Comparison of ENCODE assay signal across 12 mouse cellular contexts in genomic region chr9:29954031-29954430, GRCm38 (mm10). TPM values are rescaled to one million over a fixed set of nuclear protein-coding genes. Genes with fewer than 3 reads are reported as not detected.
DNase-seq lines count a peak whose midpoint lies in the region; ATAC-seq and TF ChIP-seq lines count a peak whose summit lies in the region.
"Had no signal": no experiment of that assay in that cellular context is flagged by ENCODE, and none has a peak within 500 bp of the region (broad histone marks: within the 10 kb centered on the region; RNA-seq: fewer than 3 reads in every experiment).

No protein-coding gene starts in this region.

- H3K27ac ChIP-seq in midbrain, postnatal 0 days (ENCODE audit: low read depth, low read length): no peak overlapping the region; the same call in 1 of the 2 replicates
- H3K27ac ChIP-seq in midbrain, embryonic 15.5 days: no peak overlapping the region
- H3K27ac ChIP-seq in left cerebral cortex, adult 2 months: no peak overlapping the region
- H3K27ac ChIP-seq: forebrain, embryonic 12.5 days; liver, embryonic 15.5 days had no signal

- H3K27me3 ChIP-seq in midbrain, postnatal 0 days (ENCODE audit: insufficient read depth, low read length): no peaks in the 10 kb centered on the region
- no peaks in the 10 kb centered on the region for H3K27me3 ChIP-seq in midbrain, embryonic 15.5 days (replicated peaks)
- H3K27me3 ChIP-seq: liver, embryonic 15.5 days had no signal

- no peaks in the 10 kb centered on the region for H3K9me3 ChIP-seq in midbrain, postnatal 0 days (ENCODE audit: low read length)
- no peaks in the 10 kb centered on the region for H3K9me3 ChIP-seq in midbrain, embryonic 15.5 days
- H3K9me3 ChIP-seq: forebrain, embryonic 12.5 days; liver, embryonic 15.5 days had no signal

- 0 out of 2 replicates have a peak, but pooled peaks cover 4% of the 10 kb centered on the region for H3K4me1 ChIP-seq in midbrain, postnatal 0 days (ENCODE audit: insufficient read depth, low read length)
- H3K4me1 ChIP-seq in midbrain, embryonic 15.5 days: peaks cover 15% of the 10 kb centered on the region
- H3K4me1 ChIP-seq: liver, embryonic 15.5 days had no signal

- no peak overlapping the region for H3K4me3 ChIP-seq in midbrain, postnatal 0 days (ENCODE audit: low read depth, low read length)
- H3K4me3 ChIP-seq in midbrain, embryonic 15.5 days: no peak overlapping the region
- no peak overlapping the region for H3K4me3 ChIP-seq in left cerebral cortex, adult 2 months
- H3K4me3 ChIP-seq: forebrain, embryonic 12.5 days; liver, embryonic 15.5 days had no signal

- no peaks in the 10 kb centered on the region for H3K36me3 ChIP-seq in midbrain, postnatal 0 days (ENCODE audit: insufficient read depth, low read length)
- no peaks in the 10 kb centered on the region for H3K36me3 ChIP-seq in midbrain, embryonic 15.5 days (replicated peaks)
- H3K36me3 ChIP-seq: forebrain, embryonic 12.5 days; liver, embryonic 15.5 days had no signal

- 58% methylated on average over 6 of the region's 6 CpGs for WGBS in midbrain, postnatal 0 days
- 73% methylated on average over 6 of the region's 6 CpGs for WGBS in midbrain, embryonic 15.5 days

- no peak overlapping the region for H3K4me2 ChIP-seq in midbrain, postnatal 0 days (ENCODE audit: low read depth, low read length, poor library complexity, severe bottlenecking)
- no peak overlapping the region for H3K4me2 ChIP-seq in midbrain, embryonic 15.5 days
- H3K4me2 ChIP-seq: forebrain, embryonic 12.5 days; heart, embryonic 11.5 days; liver, embryonic 15.5 days had no signal

- peak; percentile 79 for DNase-seq in midbrain, postnatal 0 days (ENCODE audit: low spot score)
- peak; percentile 60 to 70 for DNase-seq in cerebellum, postnatal 25 days
- DNase-seq in left cerebral cortex, adult 2 months (ENCODE audit: extremely low spot score in 1 of 2, low spot score in 2 of 2): peak; percentile 46 to 47
- DNase-seq in adrenal gland, postnatal 14 days: no peak
- DNase-seq in gastrocnemius, postnatal 14 days: no peak
- no peak for DNase-seq in ovary, adult 18-20 months (ENCODE audit: low spot score)
- DNase-seq: adrenal gland, postnatal 36 days; thymus, postnatal 4 days had no signal

- H3K9ac ChIP-seq in midbrain, postnatal 0 days (replicated peaks; ENCODE audit: low read length, poor library complexity, severe bottlenecking): no peak overlapping the region
- no peak overlapping the region for H3K9ac ChIP-seq in midbrain, embryonic 15.5 days
- H3K9ac ChIP-seq: forebrain, embryonic 12.5 days; liver, embryonic 15.5 days had no signal

- intact Hi-C loops in left cerebral cortex, adult 2 months (cut with DNase I): no loop called here
- intact Hi-C loops in gastrocnemius, postnatal 14 days (cut with DNase I; ENCODE audit: low total_unique reads): no loop called here

- no peak for TF ChIP-seq CTCF in midbrain, postnatal 0 days (IDR thresholded peaks at IDR 0.05)
- no peak for TF ChIP-seq CTCF in left cerebral cortex, adult 2 months (IDR thresholded peaks at IDR 0.05)

- peak; percentile 60; the same call in 1 of the 2 replicates for ATAC-seq in midbrain, postnatal 0 days (ENCODE audit: low FRiP score)
- no peak for ATAC-seq in midbrain, embryonic 15.5 days (replicated peaks)

RNA-seq across cellular contexts. Expression of gene Ntm, which starts 8.9 kb away (rescaled TPM):
- 230 and 244 TPM in 2 replicates for total RNA-seq in midbrain, postnatal 0 days (2014; rRNA removed)
- 303 and 322 TPM in 2 replicates for polyA plus RNA-seq in midbrain, postnatal 0 days (2015; fragmentation: Nextera tagmentation; extraction: Ambion mirVana)
- 230 and 246 TPM in 2 replicates for polyA plus RNA-seq in midbrain, embryonic 15.5 days (2015; fragmentation: Nextera tagmentation; extraction: Ambion mirVana)
- total RNA-seq in left cerebral cortex, adult 2 months (2021): 100 to 1,000 TPM; 288 to 294 TPM
- total RNA-seq in adrenal gland, postnatal 14 days (2021): 1.3 and 1.7 TPM in 2 replicates
- 1 to 10 TPM; 2.6 to 3.0 TPM for total RNA-seq in gastrocnemius, postnatal 14 days (2021)

Comparison
In these comparisons a context has a peak if more than half of its experiments do, and no peak if none do; other contexts are left out.
1. DNase-seq: peak in midbrain, postnatal 0 days (single experiment), cerebellum, postnatal 25 days (2 of 2) and left cerebral cortex, adult 2 months (2 of 2); none in adrenal gland, postnatal 14 days (single experiment), gastrocnemius, postnatal 14 days (single experiment) and ovary, adult 18-20 months (single experiment).
2. RNA of gene Ntm, which starts 8.9 kb away (total RNA-seq): 288 to 294 TPM in left cerebral cortex, adult 2 months and 230 to 244 TPM in midbrain, postnatal 0 days; 2.6 to 3.0 TPM in gastrocnemius, postnatal 14 days and 1.3 to 1.7 TPM in adrenal gland, postnatal 14 days; every median in the first group is over 10 times any median in the second.